Mouse (Mus musculus) macrophage (primary cell): ENCODE results near the gene Rad51b. TPM values are rescaled to one million over a fixed set of nuclear protein-coding genes. Genes with fewer than 3 reads are reported as not detected.

Experiments
- H3K27ac ChIP-seq: fragments of 350-480 bp; formaldehyde crosslinking; 2 replicates; pipeline ENCODE4 v1.9.0; 2021
- H3K36me3 ChIP-seq: fragments of 350-480 bp; formaldehyde crosslinking; 2 replicates; pipeline ENCODE4 v1.9.0; 2021; ENCODE audit errors: inconsistent target
- H3K4me3 ChIP-seq: fragments of 350-480 bp; formaldehyde crosslinking; 2 replicates; pipeline ENCODE4 v1.9.0; 2021; ENCODE audit errors: inconsistent target
- H3K79me2 ChIP-seq: fragments of 350-480 bp; formaldehyde crosslinking; 2 replicates; pipeline ENCODE4 v1.9.0; 2021; ENCODE audit errors: inconsistent target
- WGBS: methylation state at CpG from one replicate; pipeline ENCODE4 v1.1.7; 2026; ENCODE audit warnings: inconsistent platforms; ENCODE audit not compliant: missing documents; 5-methylcytosine and 5-hydroxymethylcytosine counted together
- polyA plus RNA-seq: library from polyadenylated mRNA; stranded (reverse); fragments of 250-400 nt; gene quantifications from 3 replicates; pipeline ENCODE4 v1.2.4, GENCODE M21; 2018; ENCODE audit warnings: inconsistent platforms

Rad51b gene
- polyA plus RNA-seq, 1 experiment from 2014 or later = 1.3 TPM

GRCm38 (mm10) chr12:79380190-79380589 is 83.1 kb downstream of the Rad51b start:
- Histone ChIP-seq H3K79me2 (no peaks in the 10 kb centered on the region), H3K27ac (no peak overlapping the region), H3K36me3 (no peaks in the 10 kb centered on the region), H3K4me3 (no peak overlapping the region)
- WGBS = 100% methylated on average over 1 of the region's 1 CpGs

- Histone ChIP-seq H3K4me3 (no peak overlapping the region), H3K27ac (no peak overlapping the region), H3K79me2 (no peaks in the 10 kb centered on the region), H3K36me3 (no peaks in the 10 kb centered on the region)
- 49% methylated on average over 3 of the region's 3 CpGs for WGBS
These were observed 84.4 kb downstream of the Rad51b start for GRCm38 (mm10) chr12:79381489-79381888.

DNA sequence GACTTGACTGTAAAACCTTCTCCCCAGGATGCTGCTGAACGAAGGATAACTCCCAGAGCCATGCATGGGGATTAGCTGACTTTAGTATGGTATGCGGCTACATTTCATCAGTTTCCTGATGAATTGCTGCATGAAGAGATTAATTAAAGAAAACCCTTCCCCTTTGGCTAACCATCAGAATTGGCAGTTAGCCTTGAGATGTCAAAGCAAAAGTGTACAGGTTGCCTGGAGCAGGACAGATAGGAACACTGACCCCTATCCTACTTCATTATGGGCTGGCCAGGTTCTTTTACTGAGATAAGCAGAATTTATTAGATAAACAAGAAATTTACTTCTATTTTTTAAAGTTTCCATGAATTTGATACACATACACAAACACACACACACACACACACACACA is 85.3 kb downstream of the Rad51b start:
- no peak overlapping the region for H3K4me3 ChIP-seq
- H3K36me3 ChIP-seq = no peaks in the 10 kb centered on the region
- no peak overlapping the region for H3K27ac ChIP-seq
- H3K79me2 ChIP-seq = no peaks in the 10 kb centered on the region
- WGBS = 89% methylated on average over 2 of the region's 2 CpGs

GRCm38 (mm10) chr12:79383583-79383982 is 86.5 kb downstream of the Rad51b start:
- Histone ChIP-seq H3K79me2 (no peaks in the 10 kb centered on the region), H3K27ac (no peak overlapping the region), H3K4me3 (no peak overlapping the region), H3K36me3 (no peaks in the 10 kb centered on the region)
- 95% methylated on average over 3 of the region's 3 CpGs for WGBS

DNA sequence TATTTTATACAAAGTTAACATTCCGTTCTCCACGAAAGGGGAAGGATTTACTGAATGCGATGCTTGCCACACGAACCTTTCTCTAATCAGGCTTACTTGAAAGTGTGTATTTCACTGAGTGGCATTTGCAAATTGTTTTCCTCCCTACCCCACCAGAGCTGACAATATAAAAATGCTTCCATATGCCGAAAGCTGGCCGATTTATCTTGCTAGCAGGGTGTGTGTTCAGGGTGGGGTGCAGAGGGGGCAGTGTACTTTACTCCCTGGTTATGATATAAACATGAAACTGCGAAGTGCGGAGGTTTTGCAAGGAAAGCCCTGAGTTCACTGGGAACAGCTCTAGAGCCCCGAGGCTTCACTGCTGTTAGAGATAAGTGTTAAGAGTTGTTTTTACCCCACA is 87.7 kb downstream of the Rad51b start:
- Histone ChIP-seq H3K4me3 (no peak overlapping the region), H3K27ac (no peak overlapping the region), H3K36me3 (no peaks in the 10 kb centered on the region), H3K79me2 (no peaks in the 10 kb centered on the region)
- 91% methylated on average over 9 of the region's 9 CpGs for WGBS

GRCm38 (mm10) chr12:79385199-79385598 is 88.1 kb downstream of the Rad51b start:
- no peak overlapping the region for H3K4me3 ChIP-seq
- no peaks in the 10 kb centered on the region for H3K36me3 ChIP-seq
- H3K79me2 ChIP-seq = no peaks in the 10 kb centered on the region
- WGBS = 96% methylated on average over 5 of the region's 5 CpGs
- no peak overlapping the region for H3K27ac ChIP-seq

DNA sequence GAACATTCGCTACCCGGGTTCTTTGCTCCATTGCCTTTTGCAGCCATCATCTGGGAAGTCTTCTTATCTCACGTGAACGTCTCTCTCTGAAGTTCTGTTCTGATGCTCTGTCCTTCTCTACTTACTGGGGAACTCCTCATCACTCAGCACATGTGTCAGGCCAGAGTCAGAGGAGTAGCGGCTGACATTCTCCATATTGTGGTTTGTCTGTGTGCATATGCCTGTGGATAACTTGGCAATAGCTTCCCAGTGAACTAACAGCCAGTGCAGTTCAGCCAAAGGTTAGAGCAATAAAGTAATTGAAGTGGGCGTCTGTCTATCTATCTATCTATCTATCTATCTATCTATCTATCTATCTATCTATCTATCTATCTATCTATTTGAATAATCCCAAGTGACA is 90.8 kb downstream of the Rad51b start:
- Histone ChIP-seq H3K79me2 (no peaks in the 10 kb centered on the region), H3K36me3 (no peaks in the 10 kb centered on the region), H3K4me3 (no peak overlapping the region), H3K27ac (no peak overlapping the region)
- WGBS = 95% methylated on average over 6 of the region's 6 CpGs

GRCm38 (mm10) chr12:79389251-79389650 is 92.2 kb downstream of the Rad51b start:
- Histone ChIP-seq H3K4me3 (no peak overlapping the region), H3K36me3 (no peaks in the 10 kb centered on the region), H3K79me2 (no peaks in the 10 kb centered on the region), H3K27ac (no peak overlapping the region)
- WGBS = 93% methylated on average over 3 of the region's 3 CpGs

DNA sequence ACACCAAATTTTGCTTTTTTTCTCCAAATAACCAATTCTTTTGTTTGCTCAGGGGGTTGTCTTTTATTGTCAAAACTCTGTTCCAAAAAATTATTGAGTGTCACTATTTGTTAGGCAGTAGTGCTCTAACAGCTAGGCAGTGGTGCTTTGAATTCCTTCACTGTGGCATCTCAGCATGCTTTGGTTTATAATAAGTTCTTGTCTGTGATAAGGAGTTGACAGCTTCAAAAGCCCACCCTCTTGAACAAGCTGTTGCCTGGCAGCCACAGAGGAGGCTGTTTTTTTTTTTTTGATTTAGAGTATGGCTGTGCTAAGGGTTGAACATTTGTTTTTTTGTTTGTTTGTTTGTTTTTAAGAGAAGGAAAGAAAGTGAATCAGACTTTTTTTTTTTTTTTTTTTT is 92.9 kb downstream of the Rad51b start:
- no peak overlapping the region for H3K4me3 ChIP-seq
- H3K27ac ChIP-seq = no peak overlapping the region
- H3K36me3 ChIP-seq = no peaks in the 10 kb centered on the region
- no peaks in the 10 kb centered on the region for H3K79me2 ChIP-seq

- no peak overlapping the region for H3K27ac ChIP-seq
- no peaks in the 10 kb centered on the region for H3K36me3 ChIP-seq
- no peaks in the 10 kb centered on the region for H3K79me2 ChIP-seq
- WGBS = 52% methylated on average over 2 of the region's 2 CpGs
- no peak overlapping the region for H3K4me3 ChIP-seq
These were observed 96.6 kb downstream of the Rad51b start for GRCm38 (mm10) chr12:79393636-79394035.

DNA sequence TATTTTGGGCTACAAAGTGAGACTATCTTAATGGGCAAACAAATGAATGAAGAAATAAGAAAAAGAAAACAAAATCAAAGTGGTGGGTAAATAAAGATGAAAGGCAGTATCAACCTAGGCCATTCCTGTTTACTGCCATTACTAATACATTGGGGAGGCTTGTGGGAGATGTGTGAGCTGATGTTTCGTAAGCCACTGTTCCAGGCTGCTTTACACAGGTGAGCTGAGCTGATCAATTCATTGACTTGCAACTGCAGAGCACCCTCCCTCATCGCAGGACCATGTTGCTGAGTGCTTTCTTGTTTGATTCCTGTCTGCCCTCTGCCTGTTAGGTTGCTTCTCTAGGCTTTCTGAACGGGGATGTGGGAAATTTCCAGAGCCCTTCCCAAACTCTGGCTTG is 106.9 kb downstream of the Rad51b start:
- 95% methylated on average over 3 of the region's 3 CpGs for WGBS
- H3K27ac ChIP-seq = no peak overlapping the region

DNA sequence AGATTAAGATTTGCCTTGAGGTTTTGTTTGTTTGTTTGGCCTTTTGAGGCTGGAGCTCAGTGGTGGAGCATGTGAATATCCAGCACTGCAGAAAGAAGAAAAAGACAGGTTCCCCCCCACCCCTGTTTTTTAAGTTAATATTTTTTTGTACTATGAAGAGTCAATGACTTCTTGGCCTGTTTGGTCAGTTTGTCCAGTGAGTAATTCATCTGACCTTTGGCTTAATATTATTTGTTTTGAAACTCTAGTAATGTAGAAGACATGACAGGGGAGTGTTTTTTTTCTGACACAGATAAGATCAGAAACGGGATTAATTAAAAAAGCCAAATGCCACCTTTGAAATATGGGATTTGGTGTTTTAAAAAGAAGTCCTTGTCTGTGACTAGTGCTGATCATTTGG is 107.4 kb downstream of the Rad51b start:
- no peak overlapping the region for H3K27ac ChIP-seq
- no peaks in the 10 kb centered on the region for H3K79me2 ChIP-seq
- H3K4me3 ChIP-seq = no peak overlapping the region
- H3K36me3 ChIP-seq = no peaks in the 10 kb centered on the region
- WGBS = 83% methylated on average over 1 of the region's 1 CpGs

More for the DNA sequence above, 106.9 kb downstream of the Rad51b start:
- H3K79me2 ChIP-seq = no peaks in the 10 kb centered on the region
- H3K4me3 ChIP-seq = no peak overlapping the region
- H3K36me3 ChIP-seq = no peaks in the 10 kb centered on the region

DNA sequence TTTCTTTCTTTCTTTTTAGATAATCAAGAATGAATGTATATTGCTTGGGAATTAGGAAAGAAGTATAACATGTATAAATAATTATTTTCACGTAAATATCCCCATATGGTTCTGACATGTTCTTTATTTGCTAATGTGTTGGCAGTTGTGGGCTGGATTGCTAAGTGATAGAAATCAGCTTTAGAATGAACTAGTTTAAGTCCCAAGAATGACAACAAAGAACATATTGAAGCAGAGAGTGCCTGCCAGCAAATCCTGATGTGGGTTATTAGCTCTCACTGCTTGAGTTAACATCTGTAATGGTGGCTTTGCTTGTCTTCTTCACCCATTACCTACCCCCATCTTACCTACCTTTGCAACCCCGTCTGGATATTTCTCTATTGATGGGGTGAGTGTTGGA is 111.6 kb downstream of the Rad51b start:
- 93% methylated on average over 2 of the region's 2 CpGs for WGBS
- Histone ChIP-seq H3K27ac (no peak overlapping the region), H3K79me2 (no peaks in the 10 kb centered on the region), H3K4me3 (no peak overlapping the region), H3K36me3 (no peaks in the 10 kb centered on the region)

GRCm38 (mm10) chr12:79409126-79409860 is 112.2 kb downstream of the Rad51b start:
- no peaks in the 10 kb centered on the region for H3K79me2 ChIP-seq
- WGBS = 96% methylated on average over 3 of the region's 4 CpGs
- H3K27ac ChIP-seq = no peak overlapping the region
- H3K36me3 ChIP-seq = no peaks in the 10 kb centered on the region
- no peak overlapping the region for H3K4me3 ChIP-seq

DNA sequence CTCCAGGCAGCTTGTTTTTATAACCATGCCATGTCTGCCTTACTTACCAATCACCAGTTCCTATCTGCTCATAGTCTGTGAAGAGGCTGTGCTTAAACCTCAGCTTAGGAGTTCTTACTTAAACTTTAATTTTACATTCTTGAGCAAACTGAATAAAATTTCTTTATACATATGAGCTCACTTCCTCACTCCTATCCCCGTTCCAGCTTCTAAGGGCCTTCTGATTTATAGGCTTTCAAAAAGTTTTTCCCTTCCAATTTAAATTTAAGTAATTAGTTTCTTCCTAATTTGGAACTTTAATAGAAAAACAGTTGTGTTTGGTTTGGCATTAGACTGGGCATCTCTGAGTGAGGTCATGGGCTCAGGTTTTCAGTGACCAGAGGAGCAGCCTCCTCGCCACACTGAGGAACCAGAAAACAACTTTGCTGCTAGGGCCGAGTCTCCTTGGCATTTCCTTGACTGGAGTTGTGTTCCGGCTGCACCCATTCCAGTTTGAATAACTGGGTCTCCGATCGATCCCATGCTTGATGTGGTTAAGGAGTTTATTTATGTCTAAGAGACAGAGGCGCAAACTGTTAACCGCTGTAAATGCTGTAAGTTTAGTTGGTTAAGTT is 115.9 kb downstream of the Rad51b start:
- WGBS = 95% methylated on average over 8 of the region's 8 CpGs
- H3K4me3 ChIP-seq = no peak overlapping the region
- H3K79me2 ChIP-seq = no peaks in the 10 kb centered on the region

DNA sequence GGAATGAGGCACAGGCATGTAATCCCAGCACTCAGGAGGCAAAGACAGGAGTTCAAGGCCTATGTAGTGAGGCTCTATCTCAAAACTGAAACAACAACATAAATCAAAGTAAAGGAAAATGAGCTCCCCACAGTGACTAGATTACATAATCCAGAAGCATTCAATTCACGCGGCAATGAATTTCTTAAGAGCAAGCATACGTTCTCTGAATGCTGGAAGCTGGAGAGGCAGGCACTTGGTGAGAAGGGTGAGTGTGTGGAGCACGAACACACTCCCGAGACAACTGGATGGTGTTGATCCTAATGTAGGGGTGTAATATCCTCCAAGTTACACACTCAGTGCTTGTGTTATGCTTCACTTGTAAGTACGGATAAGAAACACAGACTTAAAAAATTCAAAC is 120.3 kb downstream of the Rad51b start:
- Histone ChIP-seq H3K79me2 (no peaks in the 10 kb centered on the region), H3K27ac (no peak overlapping the region), H3K4me3 (no peak overlapping the region), H3K36me3 (no peaks in the 10 kb centered on the region)
- WGBS = 94% methylated on average over 6 of the region's 6 CpGs

More for the DNA sequence above, 115.9 kb downstream of the Rad51b start:
- no peaks in the 10 kb centered on the region for H3K36me3 ChIP-seq
- H3K27ac ChIP-seq = no peak overlapping the region
